Mouse (Mus musculus): ENCODE results near the gene Sypl. TPM values are rescaled to one million over a fixed set of nuclear protein-coding genes. Genes with fewer than 3 reads are reported as not detected.

Gene Sypl
- 104 to 120 TPM (median 110 TPM) in 4 replicates for total RNA-seq (2023; ENCODE audit: inconsistent age)

DNA sequence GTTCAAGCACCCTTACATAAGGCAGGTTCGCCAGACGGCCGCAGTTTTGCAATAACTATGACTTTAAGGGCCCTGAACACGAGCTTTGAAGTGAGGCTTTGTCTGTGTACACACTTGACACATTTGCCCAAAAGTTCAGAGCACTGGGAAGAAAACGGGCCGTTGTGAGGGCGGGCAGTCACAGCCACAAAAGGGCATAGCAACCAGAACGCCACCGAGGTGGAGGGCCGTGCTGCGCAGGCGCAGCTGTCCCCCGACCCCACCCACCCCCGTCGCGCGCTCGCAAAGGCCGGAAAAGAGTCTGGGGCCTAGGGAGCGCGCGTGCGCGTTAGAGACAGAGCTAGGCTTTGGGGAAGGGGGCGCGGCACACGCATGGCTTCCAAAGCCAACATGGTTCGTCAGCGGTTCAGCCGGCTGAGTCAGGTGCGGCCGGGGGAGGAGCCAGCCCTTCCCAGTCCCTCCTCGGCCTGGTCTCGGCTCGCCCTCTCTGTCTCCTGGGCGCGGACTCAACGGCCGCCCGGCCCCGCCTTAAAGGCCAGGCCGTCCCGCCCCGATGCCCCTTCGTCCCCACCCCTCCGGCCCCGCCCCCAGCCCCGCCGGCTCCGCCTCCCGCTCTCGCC lies at the start of gene Sypl:
Gene Sypl, plus strand, starts transcription at position 296 of the 620 bp plus-strand sequence.

Other genes with a start within 250 kb of the Sypl start
- gene Nampt, start 134.3 kb upstream of the Sypl start, total RNA-seq (2023; ENCODE audit: inconsistent age) = 49.4 to 58.8 TPM (median 54.3 TPM) in 4 replicates
- not detected in 4 replicates for gene Cdhr3, start 139.0 kb downstream of the Sypl start, total RNA-seq (2023; ENCODE audit: inconsistent age)
- gene Atxn7l1, start 193.8 kb downstream of the Sypl start, total RNA-seq (2023; ENCODE audit: inconsistent age) = 80.1 to 86.9 TPM (median 83.2 TPM) in 4 replicates

Measured in B cell, adult (primary cell).